Mouse (Mus musculus): ENCODE results near the gene Gm44805. TPM values are rescaled to one million over a fixed set of nuclear protein-coding genes. Genes with fewer than 3 reads are reported as not detected.
"Not testable (repeated sequence)": the region's sequence is repeated elsewhere in the genome, so short reads cannot be mapped to it uniquely, and the experiment has no call there.

Gene Gm44805
- polyA plus RNA-seq, 1 experiment: not detected

GRCm38 (mm10) chr7:19698907-19699826 lies 17.9 kb upstream of the Gm44805 start, which contains the start of gene Apoe:
TSS of gene Apoe (minus strand) at chr7:19699188.
- DNase-seq (ENCODE audit: low read depth): no peak

DNA sequence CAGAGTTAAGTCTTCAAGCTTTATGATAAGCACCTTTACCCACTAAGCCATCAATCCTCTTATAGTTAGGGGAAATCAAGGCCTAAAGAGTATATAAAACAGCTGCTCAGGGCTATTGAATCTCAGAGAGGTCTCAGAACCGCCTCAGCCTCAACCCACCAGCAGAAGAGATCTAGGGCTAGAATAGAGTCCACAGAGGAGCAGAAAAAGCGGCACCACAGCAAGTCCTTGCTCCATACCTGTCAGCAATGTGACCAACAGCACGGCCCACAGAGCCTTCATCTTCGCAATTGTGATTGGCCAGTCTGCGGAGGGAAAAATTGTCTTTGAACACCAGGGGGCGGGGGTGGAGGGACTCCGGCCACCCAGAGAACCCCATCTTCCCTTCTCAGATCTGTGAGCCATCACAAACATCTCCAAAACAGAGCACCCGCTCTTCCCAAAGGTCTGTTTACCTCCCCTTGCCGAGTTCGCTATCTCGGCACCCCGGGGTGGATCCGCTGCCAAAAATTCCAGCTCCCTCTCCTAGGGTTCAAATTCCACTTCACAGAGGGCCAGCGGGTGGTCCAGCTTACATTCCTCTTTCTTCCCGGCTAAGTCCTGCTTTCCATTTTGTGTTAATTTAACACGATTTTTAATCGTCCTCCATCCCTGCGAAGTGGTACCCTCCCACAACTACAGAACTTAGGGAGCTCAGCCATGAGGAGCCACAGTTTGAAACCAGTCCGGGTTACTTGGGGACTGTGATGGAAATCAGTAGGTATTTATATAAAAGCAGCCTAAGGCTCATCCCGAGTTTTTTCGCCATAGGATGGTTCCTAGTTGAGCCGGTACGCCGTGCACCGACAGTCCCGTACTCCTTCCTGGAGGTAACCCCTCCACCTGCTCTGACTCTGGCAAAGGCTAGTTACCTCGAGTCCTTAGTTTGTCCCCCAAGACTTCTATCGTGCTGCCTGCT lies 17.0 kb upstream of the Gm44805 start:
- DNase-seq (ENCODE audit: low read depth): no peak

DNA sequence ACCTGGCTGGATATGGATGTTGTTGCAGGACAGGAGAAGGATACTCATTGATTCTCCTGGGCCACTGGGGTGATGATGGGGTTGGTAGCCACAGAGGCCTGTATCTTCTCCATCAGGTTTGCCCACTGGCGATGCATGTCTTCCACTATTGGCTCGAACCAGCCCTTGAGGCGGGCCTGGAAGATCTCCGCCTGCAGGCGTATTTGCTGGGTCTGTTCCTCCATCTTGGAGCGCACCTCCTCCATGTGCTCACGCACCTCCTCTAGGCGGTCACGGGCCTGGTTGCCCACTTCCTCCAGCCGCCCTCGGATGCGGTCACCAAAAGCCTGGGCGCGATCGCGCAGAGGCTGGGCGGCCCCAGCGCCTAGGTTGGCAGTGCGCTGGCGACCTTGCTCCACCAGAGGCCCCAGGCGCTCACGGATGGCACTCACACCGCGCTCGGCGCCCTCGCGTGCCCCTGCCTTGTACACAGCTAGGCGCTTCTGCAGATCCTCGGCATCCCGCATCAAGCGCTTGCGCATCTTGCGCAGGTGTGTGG lies 15.2 kb upstream of the Gm44805 start:
- no peak for DNase-seq (ENCODE audit: low read depth)

- DNase-seq (ENCODE audit: low read depth): no peak
Measured at GRCm38 (mm10) chr7:19695881-19696280, 14.7 kb upstream of the Gm44805 start.

GRCm38 (mm10) chr7:19695213-19695594 lies 14.0 kb upstream of the Gm44805 start:
- no peak for DNase-seq (ENCODE audit: low read depth)

DNA sequence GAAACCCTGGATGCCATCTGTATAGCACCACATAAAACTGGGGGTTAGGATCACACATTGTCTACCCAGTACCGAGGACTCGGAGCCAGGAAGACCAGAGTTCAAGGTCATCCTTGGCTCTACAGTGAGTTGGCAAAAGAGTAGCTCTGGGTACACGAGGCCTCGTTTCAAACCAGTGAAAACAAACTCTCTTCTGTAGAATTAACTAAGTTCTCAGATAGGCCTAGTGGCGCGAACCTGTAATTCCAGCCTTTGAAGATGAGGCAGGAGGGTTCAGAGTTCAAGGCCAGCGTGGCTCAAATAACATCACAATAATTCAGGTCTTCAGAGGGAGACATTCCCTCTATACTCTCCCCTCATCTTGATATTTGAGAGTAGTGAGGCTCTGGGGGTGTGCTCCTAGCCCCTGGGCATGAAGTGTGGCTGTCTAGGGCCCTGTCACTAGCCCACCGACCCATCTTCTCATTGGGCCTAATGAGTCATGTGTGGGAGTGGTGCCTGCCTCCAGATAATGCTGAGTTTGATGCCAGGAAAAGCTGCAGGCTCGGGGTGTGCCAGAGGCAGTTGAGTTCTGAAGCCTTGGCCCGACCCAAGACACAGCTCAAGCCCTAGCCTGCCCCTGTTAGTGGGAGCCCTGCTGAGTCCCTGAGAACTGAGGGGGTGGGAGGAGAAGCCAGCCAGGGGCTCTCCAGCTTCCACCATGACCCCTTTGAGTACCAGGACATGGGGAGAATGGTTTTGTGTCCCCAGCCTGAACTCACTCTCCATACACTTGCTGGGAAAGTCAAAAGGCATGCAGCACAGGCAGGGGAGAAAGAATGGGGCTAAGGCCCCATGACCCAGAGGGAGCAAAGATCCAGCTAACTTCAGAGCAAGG lies 13.4 kb upstream of the Gm44805 start:
- DNase-seq (ENCODE audit: low read depth): no peak

DNA sequence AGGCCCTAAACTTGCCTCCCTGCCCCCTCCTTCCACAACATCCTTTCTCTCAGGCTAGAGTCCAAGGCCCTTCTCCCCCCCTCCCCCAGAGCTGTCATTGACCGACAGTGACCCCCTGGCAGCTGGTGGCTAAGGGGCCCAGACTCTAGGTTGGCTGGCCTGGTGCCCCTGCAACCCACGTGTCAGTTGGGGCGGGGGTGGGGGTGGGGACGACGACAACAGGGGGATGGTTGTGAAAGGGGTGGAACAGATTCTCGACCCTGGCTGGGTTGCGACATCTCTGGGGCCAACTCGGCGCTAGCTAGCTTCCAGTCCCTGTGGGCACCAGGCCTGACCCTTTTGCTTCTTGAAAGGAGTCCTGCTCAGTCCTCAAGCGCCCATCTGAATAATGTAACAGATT lies 12.2 kb upstream of the Gm44805 start:
- no peak for DNase-seq (ENCODE audit: low read depth)

GRCm38 (mm10) chr7:19691873-19692865 lies 10.9 kb upstream of the Gm44805 start, which contains the start of gene Apoc1:
TSS of gene Apoc1 (minus strand) at chr7:19692660.
- no peak for DNase-seq (ENCODE audit: low read depth)

DNA sequence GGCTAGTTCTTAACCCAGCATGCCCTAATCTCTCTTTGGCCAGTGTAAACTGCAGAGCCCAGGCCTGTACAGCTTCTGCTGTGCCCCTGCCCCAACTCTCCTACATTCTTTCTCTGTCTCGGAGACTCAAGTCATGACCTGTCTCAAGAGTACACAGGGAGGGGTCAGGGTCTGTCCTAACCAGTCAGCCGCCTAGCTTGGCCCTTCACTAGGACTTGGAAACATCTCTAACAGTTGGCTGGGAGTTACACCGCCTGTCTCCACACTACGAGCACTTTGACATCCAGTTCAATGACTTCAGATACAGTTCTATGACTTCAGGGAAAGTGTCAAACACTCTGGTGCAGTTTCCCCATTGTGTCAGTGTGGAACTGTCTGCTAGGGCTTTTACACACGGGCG lies 10.2 kb upstream of the Gm44805 start:
- no peak for DNase-seq (ENCODE audit: low read depth)

DNA sequence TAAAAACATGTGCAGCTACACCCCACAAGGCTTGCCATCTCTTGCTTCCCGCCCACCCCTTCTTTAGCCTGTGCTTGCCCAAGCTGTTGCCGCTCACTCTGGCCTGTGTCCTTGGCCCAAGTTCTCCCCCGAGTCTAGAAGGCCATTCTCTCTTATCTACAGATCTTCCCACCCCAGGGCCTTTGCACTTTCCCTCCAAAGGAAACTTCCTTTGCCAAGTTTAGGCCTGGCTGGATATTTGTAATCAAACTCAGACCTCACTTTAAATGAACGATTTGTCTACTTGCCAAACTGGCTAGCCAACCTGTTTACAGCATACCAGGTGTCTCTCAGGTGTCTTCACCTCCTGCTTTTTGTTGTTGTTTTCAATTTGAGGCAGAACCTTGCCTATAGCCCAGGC lies 9.6 kb upstream of the Gm44805 start:
- no peak for DNase-seq (ENCODE audit: low read depth)

- no peak for DNase-seq (ENCODE audit: low read depth)
Measured at GRCm38 (mm10) chr7:19688611-19689010, 7.4 kb upstream of the Gm44805 start.

GRCm38 (mm10) chr7:19688101-19688500 lies 6.9 kb upstream of the Gm44805 start:
- DNase-seq (ENCODE audit: low read depth): no peak

GRCm38 (mm10) chr7:19686927-19687583 lies 5.8 kb upstream of the Gm44805 start:
- DNase-seq (ENCODE audit: low read depth): not testable (repeated sequence)

- DNase-seq (ENCODE audit: low read depth): no peak
Measured at GRCm38 (mm10) chr7:19686521-19686920, 5.3 kb upstream of the Gm44805 start.

DNA sequence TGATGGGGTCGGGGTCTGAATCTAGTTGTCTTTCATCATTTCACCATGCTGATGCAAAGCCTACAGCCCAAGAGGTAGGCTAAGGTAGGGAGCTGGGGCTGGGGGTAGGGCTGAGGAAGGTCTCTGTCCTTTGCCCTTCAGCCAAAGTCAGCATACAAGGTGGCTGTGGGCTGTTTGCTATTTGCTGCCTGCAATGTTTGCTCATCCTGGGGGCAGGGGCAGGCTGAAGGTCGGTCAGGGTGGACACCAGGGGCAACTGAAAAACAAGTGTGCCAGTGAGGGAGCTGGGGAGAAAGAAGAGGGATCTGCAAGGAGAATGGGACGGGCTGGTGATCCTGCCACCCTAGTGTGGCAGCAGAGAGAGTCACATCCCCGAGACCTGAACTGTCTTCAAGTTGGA lies 4.2 kb upstream of the Gm44805 start:
- DNase-seq (ENCODE audit: low read depth): no peak

GRCm38 (mm10) chr7:19683771-19684201 lies 2.6 kb upstream of the Gm44805 start:
- DNase-seq (ENCODE audit: low read depth): no peak

DNA sequence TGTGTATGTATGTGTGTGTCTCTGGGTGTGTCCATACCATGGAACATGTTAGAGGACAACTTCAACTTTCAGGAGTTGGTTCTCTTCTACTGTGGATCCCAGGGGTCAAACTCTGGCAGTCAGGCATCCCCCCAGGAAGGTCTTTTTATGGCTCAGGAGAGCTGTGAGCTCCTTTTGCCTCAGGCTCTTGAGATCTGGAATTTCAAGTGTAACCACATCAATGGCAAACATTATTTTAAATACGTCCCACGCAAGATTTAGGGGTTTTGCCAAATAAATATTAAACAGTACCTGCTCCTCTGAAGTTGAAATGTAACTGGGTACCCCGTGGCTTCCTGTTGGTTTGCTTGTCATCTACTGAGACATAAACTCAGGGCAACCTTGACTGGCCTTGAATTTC lies 1.8 kb upstream of the Gm44805 start:
- DNase-seq (ENCODE audit: low read depth): no peak

- no peak for DNase-seq (ENCODE audit: low read depth)
Measured at GRCm38 (mm10) chr7:19680702-19681101, 521 bp downstream of the Gm44805 start.

GRCm38 (mm10) chr7:19678901-19679300 lies 2.3 kb downstream of the Gm44805 start:
- no peak for DNase-seq (ENCODE audit: low read depth)

Data from gonadal fat pad, adult 2 months (tissue).